Mouse (Mus musculus) frontal cortex, postnatal 14 days (tissue): ENCODE measurements around the gene Ptpn9.
"Not testable (repeated sequence)": the region's sequence is repeated elsewhere in the genome, so short reads cannot be mapped to it uniquely, and the experiment has no call there.

Source experiments
- DNase-seq, 2 experiments: peaks; one replicate each; pipeline ENCODE4 v3.0.0; 2022; ENCODE audit warnings: low spot score in 2 of 2

Ptpn9 gene

GRCm38 (mm10) chr9:56994286-56995197, at the start of gene Ptpn9:
Ptpn9 (plus strand) TSS chr9:56994923.
- peak; percentile 74 to 81 for DNase-seq

GRCm38 (mm10) chr9:56947481-56947880, 47.2 kb upstream of the Ptpn9 start:
- not testable (repeated sequence) for DNase-seq

DNA sequence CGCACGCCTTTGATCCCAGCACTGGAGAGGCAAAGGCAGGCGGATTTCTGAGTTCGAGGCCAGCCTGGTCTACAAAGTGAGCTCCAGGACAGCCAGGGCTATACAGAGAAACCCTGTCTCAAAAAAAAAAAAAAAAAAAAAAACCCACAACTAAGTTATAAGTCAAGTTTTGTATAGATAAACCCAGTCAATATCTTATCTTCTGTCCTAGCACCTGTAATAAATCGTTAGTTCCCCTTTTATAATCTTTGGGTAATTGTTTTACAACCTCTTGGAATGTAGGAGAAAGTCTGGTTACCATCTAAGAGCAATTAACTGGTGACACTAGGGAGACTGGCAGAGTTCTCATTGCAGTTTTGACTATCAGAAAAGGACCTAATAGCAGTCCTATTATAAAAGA, 46.0 kb upstream of the Ptpn9 start:
- DNase-seq = not testable (repeated sequence)

DNA sequence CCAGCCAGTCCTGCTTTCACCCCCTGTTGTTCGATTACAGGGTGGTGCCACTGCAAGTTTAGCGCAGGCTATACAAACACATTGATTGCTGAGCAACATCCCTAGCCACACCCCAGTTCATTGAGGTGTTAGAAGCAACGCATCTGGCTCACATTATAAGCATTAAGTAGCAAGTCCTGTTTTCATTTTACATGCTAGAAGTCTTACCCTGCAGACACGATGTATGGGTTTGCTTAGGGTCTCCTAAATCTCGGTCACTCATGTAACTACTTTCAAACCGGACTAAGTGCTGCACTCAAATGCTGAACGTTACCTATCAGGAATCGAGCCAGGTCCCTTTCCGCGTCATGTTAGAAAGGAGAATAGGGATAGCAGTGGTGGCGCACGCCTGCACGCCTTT, 45.0 kb upstream of the Ptpn9 start:
- DNase-seq = no peak

DNA sequence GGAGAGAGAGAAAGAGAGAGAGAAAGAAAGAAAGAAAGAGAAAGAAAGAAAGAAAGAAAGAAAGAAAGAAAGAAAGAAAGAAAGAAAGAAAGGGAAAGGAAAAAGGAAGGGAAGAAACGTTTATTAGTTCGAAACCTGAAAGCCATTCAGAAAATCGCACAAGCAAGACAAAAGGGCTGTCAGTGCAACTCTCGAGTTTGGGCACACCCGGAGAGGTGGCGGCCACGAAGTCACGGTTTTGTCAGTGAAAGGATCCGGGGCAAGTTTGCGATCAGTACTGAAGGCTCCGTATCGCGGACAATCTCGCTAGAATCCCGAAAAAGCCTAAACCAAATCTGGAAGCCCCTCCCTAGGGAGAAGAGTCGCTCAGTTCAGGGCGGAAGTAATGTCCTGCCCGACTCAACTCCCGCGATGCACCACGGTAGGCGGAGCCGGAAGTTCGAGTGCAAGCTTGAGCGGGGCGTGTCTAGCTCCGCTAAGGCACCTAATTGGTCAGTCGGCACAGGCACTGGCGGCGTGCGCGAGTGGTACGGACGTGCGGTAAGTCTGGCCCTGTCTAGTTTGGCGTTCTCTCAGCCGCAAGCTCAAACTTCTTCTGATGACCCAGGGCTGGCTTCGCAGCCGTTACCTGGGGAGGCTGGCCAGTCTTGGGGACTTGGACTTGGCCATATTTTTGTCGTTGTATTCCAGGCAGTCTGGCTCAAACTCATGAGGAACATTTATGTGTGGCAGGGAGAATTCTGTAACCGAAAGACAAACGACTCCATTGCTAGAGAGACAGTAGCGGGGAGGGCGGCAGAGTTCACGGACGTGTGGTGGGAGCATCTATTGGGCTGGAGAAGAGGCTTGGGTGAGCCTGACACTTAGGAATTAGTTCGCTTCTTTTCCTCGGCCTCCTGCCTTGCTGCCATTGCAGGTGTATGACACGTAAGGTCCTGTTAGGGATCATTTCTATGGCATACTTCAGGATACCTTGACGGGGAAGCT, 44.0 kb upstream of the Ptpn9 start, which contains the start of gene Snupn:
Snupn (plus strand) TSS at position 465 of the 987 bp plus-strand sequence.
- peak; percentile 93 to 95 for DNase-seq

GRCm38 (mm10) chr9:56953562-56953961, 41.2 kb upstream of the Ptpn9 start:
- DNase-seq = no peak

GRCm38 (mm10) chr9:56956966-56957675, 37.6 kb upstream of the Ptpn9 start:
- no peak for DNase-seq

DNA sequence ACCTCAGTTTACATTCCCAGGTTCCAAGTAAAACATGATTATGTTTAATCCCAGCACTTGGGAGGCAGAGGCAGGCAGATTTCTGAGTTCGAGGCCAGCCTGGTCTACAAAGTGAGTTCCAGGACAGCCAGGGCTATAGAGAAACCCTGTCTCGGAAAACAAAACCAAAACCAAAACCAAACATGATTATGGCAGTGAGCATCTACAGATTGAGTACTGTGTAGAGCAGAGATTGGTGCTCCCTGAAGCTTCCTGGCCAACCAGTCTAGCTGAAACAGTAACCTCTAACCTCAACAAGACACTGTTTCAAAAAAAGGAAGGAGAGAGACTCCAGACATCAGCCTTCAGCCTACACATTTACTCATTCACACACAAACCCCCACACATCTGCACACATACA, 36.0 kb upstream of the Ptpn9 start:
- no peak for DNase-seq

GRCm38 (mm10) chr9:56961591-56961990, 33.1 kb upstream of the Ptpn9 start:
- DNase-seq = no peak

- no peak for DNase-seq
These were observed 24.6 kb upstream of the Ptpn9 start for GRCm38 (mm10) chr9:56970158-56970557.

DNA sequence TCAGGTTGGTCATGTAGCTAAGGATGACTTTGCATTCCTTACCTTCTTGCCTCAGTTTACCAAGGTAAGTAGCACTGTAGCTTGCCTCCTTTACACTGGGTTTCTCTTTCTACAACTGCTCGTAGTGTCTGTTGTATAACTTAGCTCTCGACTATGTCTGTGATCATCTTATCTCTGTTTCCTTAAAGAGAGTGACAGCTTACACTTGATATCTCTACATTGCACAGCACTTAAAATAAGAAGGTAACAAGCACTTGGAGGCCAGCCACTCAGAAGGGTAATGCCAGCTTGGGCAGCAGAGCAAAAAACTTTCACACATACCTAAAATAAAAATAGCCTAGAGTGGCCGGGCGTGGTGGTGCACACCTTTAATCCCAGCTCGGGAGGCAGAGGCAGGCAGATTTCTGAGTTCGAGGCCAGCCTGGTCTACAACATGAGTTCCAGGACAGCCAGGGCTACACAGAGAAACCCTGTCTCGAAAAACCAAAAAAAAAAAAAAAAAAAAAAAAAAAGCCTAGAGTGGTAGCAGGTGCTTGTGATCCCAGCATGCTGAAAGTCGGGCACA, 20.7 kb upstream of the Ptpn9 start:
- DNase-seq = no peak

GRCm38 (mm10) chr9:56975199-56975598, 19.5 kb upstream of the Ptpn9 start:
- no peak for DNase-seq

DNA sequence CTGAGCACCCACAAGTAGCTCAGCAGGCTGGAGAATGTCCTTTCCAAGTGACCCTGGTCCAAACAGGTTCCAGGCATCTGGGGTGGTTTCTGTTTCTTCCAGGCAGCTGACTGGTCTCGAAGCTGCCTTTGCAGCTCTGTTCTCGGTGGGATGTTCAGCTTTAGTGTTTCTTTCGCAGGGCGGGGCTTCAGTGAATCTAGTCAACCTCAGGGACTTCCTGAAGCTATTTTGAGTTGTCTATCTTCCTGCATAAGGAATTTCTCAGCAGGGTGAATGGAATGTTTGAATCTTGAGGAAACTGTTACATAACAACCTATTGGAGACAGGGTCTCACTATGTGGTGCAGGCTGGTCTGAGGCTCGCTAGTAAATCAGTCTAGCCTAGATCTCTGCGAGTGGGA, 14.5 kb upstream of the Ptpn9 start:
- no peak for DNase-seq

GRCm38 (mm10) chr9:56981502-56981901, 13.2 kb upstream of the Ptpn9 start:
- DNase-seq = no peak

DNA sequence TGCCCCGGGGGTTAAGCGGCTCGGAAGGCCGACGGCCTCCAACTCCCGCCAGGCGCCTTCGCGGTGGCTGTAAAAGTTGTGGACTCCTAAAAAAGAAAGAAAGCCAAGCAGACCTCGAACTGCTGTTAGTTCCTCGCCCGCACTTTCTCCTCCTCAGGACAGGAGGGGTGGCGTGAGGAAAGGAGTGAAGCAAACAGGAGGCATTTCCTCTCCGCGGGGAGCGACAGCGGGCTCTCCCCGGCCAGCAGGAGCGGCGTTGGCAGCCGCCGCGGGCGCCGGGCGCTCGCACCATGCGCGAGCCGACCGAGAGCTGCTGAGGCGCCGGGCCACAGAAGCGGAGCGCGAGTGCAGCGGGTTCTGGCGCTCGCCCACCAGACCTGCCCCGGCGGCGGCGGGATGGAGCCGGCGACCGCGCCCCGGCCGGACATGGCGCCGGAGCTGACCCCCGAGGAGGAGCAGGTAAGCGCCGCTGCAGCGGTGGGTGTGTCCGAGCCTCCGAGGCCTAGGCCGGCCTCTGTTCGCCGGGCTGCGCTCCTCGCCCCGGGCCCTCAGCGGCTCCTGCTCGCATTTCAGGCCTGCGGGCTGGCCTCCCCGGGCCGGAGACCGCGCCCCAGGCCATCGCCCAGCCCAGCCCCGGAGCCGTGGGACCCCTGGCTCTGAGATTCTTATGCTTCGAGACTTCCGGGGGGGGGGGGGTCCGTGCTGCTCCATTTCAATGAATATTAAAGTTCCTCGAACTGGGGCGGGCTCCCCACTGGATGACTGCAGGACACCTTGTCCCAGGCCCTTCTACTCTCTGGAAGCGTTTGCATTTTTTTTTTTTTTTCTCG, 690 bp downstream of the Ptpn9 start:
- peak in 1 of 2 experiments; percentile 30 for DNase-seq

- peak in 1 of 2 experiments; percentile 23 for DNase-seq
These were observed 1.3 kb downstream of the Ptpn9 start for GRCm38 (mm10) chr9:56996028-56996346.

DNA sequence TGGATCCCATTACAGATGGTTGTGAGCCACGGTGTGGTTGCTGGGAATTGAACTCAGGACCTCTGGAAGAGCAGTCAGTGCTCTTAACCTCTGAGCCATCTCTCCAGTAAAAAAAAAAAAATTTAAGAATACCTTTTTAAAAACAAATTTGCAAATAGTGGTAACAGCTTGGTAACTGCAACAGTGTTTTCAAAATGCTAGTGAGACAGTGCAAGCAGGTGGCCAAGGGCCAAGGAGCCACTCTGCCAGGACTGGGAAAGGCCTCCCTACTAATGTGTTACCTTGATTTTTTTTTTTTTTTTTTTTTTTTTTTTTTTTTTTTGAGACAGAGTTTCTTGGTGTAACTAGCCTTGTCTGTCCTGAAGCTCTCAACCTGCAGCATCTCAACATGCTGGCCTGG, 2.5 kb downstream of the Ptpn9 start:
- DNase-seq = not testable (repeated sequence)

GRCm38 (mm10) chr9:57003011-57003410, 8.3 kb downstream of the Ptpn9 start:
- no peak for DNase-seq

DNA sequence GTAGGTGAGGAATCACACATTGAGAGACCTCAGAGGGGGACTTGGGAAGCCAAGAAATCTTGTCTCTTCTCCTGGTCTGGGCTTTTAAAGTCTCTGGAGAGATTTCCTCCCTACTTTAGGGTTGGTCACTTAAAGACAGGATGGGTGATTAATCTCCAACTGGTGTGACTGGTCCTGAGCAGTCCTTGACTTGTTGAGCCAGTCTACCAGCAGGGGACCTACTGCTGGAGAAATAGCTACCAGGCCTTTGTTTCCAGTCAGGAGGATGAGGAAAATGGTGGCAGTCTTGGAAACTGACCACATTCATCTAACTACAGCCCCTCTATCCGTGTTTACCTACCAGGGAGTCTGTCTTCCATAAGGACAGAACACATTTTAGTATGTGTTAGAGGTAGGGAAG, 17.7 kb downstream of the Ptpn9 start:
- DNase-seq = no peak

GRCm38 (mm10) chr9:57012895-57013294, 18.2 kb downstream of the Ptpn9 start:
- DNase-seq = no peak
